In the genomic region with DNA sequence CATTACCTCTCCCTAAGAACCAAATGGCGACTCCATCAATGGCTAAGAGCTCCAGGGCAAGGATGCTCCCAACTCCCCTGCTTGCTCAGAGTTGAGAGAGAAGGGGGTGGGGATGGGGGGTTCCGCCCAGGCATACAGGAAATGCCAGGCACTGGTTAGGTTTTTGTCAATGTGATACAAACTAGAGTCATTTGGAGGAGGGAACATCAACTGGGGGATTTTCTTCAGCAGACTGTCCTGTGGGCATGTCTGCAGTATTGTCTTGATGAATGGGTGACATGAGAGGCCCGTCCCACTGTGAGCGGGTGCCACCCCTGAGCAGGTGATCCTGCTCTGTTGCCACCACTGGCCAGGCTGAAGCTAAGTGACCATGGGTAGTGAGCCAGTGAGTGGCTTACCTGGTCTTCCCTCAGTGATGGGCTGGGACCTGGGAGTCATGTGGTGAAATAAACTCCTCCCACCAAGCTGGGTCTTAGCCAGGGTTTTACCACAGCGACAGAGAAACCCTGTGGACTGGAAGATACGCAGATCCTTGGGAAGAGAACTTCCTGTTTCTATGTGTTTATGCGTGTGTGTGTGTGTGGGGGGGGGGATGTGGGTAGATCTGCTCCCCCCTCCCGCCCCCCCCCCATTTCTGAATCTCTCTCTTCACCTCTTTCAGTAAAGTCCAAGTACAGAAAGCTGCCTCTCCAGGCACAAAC, we compare ENCODE assay signal across 23 mouse cellular contexts. TPM values are rescaled to one million over a fixed set of nuclear protein-coding genes. Genes with fewer than 3 reads are reported as not detected.
DNase-seq lines count a peak whose midpoint lies in the region; ATAC-seq lines count a peak whose summit lies in the region.
"Had no signal": no experiment of that assay in that cellular context is flagged by ENCODE, and none has a peak within 500 bp of the region (broad histone marks: within the 10 kb centered on the region; RNA-seq: fewer than 3 reads in every experiment).

No protein-coding gene starts in this region.

- peak; percentile 72 for ATAC-seq in CD4-positive, CD25-positive, alpha-beta regulatory T cell, adult 4 months
- peak; percentile 62 for ATAC-seq in activated CD4-positive, CD25-positive, alpha-beta regulatory T cell, adult 4 months
- ATAC-seq: forebrain, embryonic 14.5 days; intestine, embryonic 16.5 days had no signal

- peak; percentile 55 for DNase-seq in 416B (ENCODE audit: low read depth)
- peak; percentile 56 for DNase-seq in naive thymus-derived CD4-positive, alpha-beta T cell, adult 2 months (ENCODE audit: low read depth)
- DNase-seq in cerebellum, adult 9-11 months = no peak
- no peak for DNase-seq in heart, postnatal 4 days
- no peak for DNase-seq in layer of hippocampus, adult 18-20 months (ENCODE audit: low spot score in 2 of 2)
- DNase-seq: adrenal gland, postnatal 10 days; cerebellum, adult 18-20 months; cerebellum, postnatal 25 days; gastrocnemius, postnatal 10 days; heart, postnatal 36 days; kidney, postnatal 25 days; lung, postnatal 36 days; midbrain, embryonic 14.5 days; thymus, postnatal 4 days had no signal

RNA-seq across cellular contexts. Expression of gene Pik3r6, which starts 3.7 kb away (rescaled TPM):
- polyA plus RNA-seq in CD4-positive, CD25-positive, alpha-beta regulatory T cell, adult 4 months (2017; shearing (Covaris generic)) = not detected
- not detected for polyA plus RNA-seq in activated CD4-positive, CD25-positive, alpha-beta regulatory T cell, adult 4 months (2017; shearing (Covaris generic))
- 1 to 10 TPM; 5.0 to 6.1 TPM for total RNA-seq in heart, postnatal 4 days (2021)
- total RNA-seq in layer of hippocampus, adult 18-20 months (2021) = 1 to 10 TPM; 1.5 to 1.8 TPM

RNA-seq across cellular contexts. Expression of gene Mfsd6l, which starts 56.8 kb away (rescaled TPM):
- polyA plus RNA-seq in CD4-positive, CD25-positive, alpha-beta regulatory T cell, adult 4 months (2017; shearing (Covaris generic)) = not detected
- not detected for polyA plus RNA-seq in activated CD4-positive, CD25-positive, alpha-beta regulatory T cell, adult 4 months (2017; shearing (Covaris generic))
- total RNA-seq in heart, postnatal 4 days (2021) = under 1 TPM; 0.36 to 0.60 TPM
- total RNA-seq in layer of hippocampus, adult 18-20 months (2021) = not detected
- total RNA-seq: heart, postnatal 36 days; layer of hippocampus, adult 8-10 months; megakaryocyte-erythroid progenitor cell, adult 5-6 weeks had no signal
- polyA plus RNA-seq: forebrain, embryonic 14.5 days; heart, embryonic 14.5 days; hindbrain, embryonic 15.5 days; midbrain, embryonic 14.5 days; neural tube, embryonic 14.5 days had no signal

Comparison
In these comparisons a context has a peak if more than half of its experiments do, and no peak if none do; other contexts are left out.
1. DNase-seq: peak in 416B (single experiment) and naive thymus-derived CD4-positive, alpha-beta T cell, adult 2 months (single experiment); none in cerebellum, adult 9-11 months (single experiment), heart, postnatal 4 days (single experiment) and layer of hippocampus, adult 18-20 months (0 of 2).